Mouse (Mus musculus) left cerebral cortex, adult 2 months (tissue): ENCODE measurements around the gene Mpc1. TPM values are rescaled to one million over a fixed set of nuclear protein-coding genes. Genes with fewer than 3 reads are reported as not detected.
"Not testable (repeated sequence)": the region's sequence is repeated elsewhere in the genome, so short reads cannot be mapped to it uniquely, and the experiment has no call there.

Experiments used
- DNase-seq, 2 experiments: peaks; one replicate each; pipeline ENCODE4 v3.0.0; 2021 to 2022; ENCODE audit warnings: low spot score in 2 of 2, mixed read lengths in 1 of 2; ENCODE audit errors: extremely low spot score in 1 of 2
- H3K27ac ChIP-seq: fragments of 200-600 bp; 2 replicates; pipeline ENCODE4 v1.8.1; 2022
- H3K4me3 ChIP-seq: fragments of 200-600 bp; 2 replicates; pipeline ENCODE4 v1.8.1; 2022
- CTCF ChIP-seq: fragments of 200-600 bp; IDR thresholded peaks from 2 replicates; pipeline ENCODE4 v1.8.1; 2022; ENCODE audit warnings: antibody characterized with exemption, mild to moderate bottlenecking, moderate library complexity
- intact Hi-C: fragments of 180-260 bp; cut with DNase I; formaldehyde crosslinking; loops from one replicate; pipeline ENCODE4 v1.15.1; 2025
- total RNA-seq, 2 experiments: library from RNA; stranded (reverse); gene quantifications; 2 replicates each; pipeline ENCODE4 v1.2.3; 2021

Mpc1 gene
- total RNA-seq, 2 experiments from 2014 or later, result 170 to 173 TPM

GRCm38 (mm10) chr17:8303671-8304070 is 21.0 kb downstream of the Mpc1 start:
- H3K4me3 ChIP-seq, result no peak overlapping the region
- intact Hi-C loops, result loop anchor here (5.0 kb wide), 1 partner anchor 106 kb away; no protein-coding TSS in a partner anchor
- no peak overlapping the region for H3K27ac ChIP-seq
- DNase-seq, result no peak
- TF ChIP-seq CTCF, result no peak

GRCm38 (mm10) chr17:8305801-8306200 is 23.1 kb downstream of the Mpc1 start:
- intact Hi-C loops, result no loop called here
- peak; percentile 14 for TF ChIP-seq CTCF
- no peak for DNase-seq
- no peak overlapping the region for H3K27ac ChIP-seq
- no peak overlapping the region for H3K4me3 ChIP-seq

DNA sequence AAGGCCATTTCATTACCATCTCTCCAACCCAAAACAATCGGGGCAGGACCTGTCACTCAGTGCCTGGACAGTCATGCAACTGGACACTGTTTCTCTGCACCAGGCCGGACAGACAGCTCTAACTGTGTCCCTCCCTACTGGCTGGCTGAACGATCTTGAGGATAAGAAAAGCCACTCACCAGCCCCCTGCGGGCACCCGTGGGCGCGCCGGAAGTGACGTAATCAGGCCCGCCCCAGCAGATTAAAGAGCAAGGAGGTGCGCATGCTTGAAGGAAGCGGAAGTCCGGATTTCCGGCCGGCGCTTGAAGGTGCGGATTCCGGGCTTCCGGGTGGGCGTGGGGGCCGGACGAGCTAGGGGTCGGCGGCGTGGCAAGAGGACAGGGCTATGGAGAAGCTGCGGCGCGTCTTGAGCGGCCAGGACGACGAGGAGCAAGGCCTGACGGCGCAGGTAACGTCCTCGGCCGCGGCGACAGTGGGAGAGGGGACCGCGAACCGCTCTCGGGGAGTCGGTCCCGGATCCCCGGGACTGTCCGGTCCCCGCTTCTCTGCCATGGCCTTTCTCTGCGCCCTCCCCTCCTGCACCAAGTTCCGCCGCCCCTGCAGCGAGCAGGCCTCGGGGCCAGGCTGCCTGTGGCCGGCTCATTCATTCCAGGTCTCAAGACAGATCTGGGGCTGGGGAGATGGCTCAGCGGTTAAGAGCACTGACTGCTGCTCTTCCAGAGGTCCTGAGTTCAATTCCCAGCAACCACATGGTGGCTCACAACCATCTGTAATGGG is 28.3 kb downstream of the Mpc1 start, which contains the start of gene Sft2d1:
Gene Sft2d1 (plus strand): TSS at position 265 of the 777 bp plus-strand sequence.
- peak within 1 kb of the TSS; percentile 92 for H3K4me3 ChIP-seq
- DNase-seq, result peak; percentile 97 to 98
- intact Hi-C loops, result loop anchor here (1.0 kb wide), 2 partner anchors 28 to 61 kb away; no protein-coding TSS in a partner anchor
- TF ChIP-seq CTCF, result no peak; the same call in 1 of the 2 replicates
- H3K27ac ChIP-seq, result peak within 1 kb of the TSS; percentile 95

DNA sequence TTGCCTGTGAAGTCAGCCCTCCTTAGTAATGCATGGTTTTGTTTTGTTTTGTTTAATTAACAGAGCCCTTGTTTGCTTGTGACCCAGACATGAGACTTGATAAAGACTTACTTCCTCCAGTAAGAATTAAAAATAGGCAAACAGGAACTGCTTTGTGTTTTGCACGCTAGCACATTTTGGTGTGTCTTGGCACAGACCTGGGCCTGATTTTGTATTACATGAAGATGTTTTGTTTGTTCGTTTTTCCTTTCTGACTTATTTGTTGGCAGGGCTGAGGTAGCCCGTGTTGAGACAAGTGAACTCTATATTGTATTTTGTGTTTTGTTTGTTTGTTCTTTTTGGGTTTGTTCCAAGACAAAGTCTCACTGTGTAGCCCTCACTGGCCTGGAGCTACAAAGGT is 29.0 kb downstream of the Mpc1 start:
- no peak for DNase-seq
- H3K27ac ChIP-seq, result peak overlapping the region; percentile 95; the same call in 1 of the 2 replicates
- peak overlapping the region; percentile 92 for H3K4me3 ChIP-seq
- TF ChIP-seq CTCF, result no peak
- intact Hi-C loops, result loop anchor here (1.0 kb wide), 2 partner anchors 28 to 61 kb away; no protein-coding TSS in a partner anchor

DNA sequence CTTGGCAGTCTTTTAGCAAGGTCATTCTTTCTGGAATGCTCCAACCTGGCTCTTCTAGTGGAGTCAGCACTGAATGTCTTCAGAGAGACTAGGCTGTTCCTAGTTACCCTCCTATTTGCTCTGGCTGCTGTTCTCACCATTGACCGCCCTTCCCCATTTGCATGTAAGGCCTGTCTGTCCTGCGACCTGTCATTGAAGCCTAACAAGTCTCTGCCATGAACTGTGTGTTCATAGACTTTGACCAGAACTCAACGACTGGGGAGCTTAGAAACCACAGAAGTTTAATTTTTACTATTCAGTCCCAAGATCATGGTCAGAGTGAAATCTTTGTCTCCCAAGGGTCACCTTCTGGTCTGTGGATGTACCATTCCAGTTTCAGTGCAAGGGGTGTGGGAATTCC is 31.3 kb downstream of the Mpc1 start:
- intact Hi-C loops, result no loop called here
- no peak for TF ChIP-seq CTCF
- H3K4me3 ChIP-seq, result no peak overlapping the region
- DNase-seq, result no peak
- no peak overlapping the region for H3K27ac ChIP-seq

- peak; percentile 69 for TF ChIP-seq CTCF
- Histone ChIP-seq H3K27ac (no peak overlapping the region), H3K4me3 (no peak overlapping the region)
- intact Hi-C loops, result loop anchor here (1.0 to 5.0 kb wide), 2 partner anchors 57 to 106 kb away; no protein-coding TSS in a partner anchor
- peak in 1 of 2 experiments; percentile 24 for DNase-seq
Measured at GRCm38 (mm10) chr17:8316251-8316650, 33.5 kb downstream of the Mpc1 start.

DNA sequence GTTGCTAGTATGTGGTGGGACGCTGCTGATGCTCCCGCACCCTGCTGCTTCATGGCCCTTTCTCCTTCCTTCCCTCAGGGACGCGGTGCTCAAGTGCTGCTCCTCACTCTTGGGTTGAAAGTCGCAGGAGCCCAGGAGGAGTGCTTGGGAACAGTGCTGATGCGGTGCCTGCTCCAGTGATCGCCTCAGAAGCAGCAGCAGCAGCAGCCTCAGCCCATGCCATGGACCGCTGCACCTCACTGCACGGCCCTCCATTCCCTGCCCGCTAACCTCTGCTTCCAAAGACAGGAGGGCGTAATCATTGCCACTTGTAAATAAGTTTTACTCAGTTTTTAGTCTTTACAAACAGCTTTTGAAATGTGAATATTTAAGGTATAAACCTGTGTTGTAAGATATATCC is 44.2 kb downstream of the Mpc1 start:
- DNase-seq, H3K4me3 ChIP-seq, H3K27ac ChIP-seq, intact Hi-C loops: not testable (repeated sequence)

DNA sequence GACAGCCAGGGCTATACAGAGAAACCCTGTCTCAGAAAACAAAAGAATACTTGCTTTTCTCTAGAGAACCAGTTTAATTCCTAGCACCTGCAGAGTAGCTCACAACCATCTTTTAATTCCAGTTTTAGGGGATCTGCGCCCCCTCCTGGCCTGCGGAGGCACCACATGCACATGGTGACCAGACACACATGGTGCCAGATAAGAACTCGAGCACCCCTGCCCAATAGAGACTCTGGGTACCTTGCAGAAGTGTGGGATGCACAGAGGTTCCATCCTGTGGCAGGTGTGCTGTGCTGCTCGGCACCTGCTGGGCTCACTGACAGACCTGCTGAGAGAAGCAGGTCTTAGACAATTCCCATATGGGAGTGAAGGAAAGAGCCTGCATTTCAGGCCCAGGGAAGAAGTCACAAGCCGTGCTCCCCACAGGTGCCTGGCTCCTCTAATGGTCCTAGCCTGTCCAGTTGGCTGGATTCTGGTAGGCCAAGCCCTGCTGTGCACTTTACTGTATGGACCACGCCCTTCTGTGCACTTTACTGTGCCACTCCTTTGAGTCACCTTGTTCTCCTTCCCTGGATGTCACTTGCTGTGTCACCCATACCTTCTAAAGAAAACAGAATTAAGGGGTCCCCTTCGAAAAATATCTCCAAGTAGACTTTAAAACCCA is 45.9 kb downstream of the Mpc1 start:
- no peak for DNase-seq
- intact Hi-C loops, result no loop called here
- no peak overlapping the region for H3K4me3 ChIP-seq
- TF ChIP-seq CTCF, result peak; percentile 41
- no peak overlapping the region for H3K27ac ChIP-seq

GRCm38 (mm10) chr17:8330602-8331001 is 47.9 kb downstream of the Mpc1 start:
- no peak for TF ChIP-seq CTCF
- intact Hi-C loops, result no loop called here
- no peak overlapping the region for H3K4me3 ChIP-seq
- DNase-seq, result no peak
- no peak overlapping the region for H3K27ac ChIP-seq

DNA sequence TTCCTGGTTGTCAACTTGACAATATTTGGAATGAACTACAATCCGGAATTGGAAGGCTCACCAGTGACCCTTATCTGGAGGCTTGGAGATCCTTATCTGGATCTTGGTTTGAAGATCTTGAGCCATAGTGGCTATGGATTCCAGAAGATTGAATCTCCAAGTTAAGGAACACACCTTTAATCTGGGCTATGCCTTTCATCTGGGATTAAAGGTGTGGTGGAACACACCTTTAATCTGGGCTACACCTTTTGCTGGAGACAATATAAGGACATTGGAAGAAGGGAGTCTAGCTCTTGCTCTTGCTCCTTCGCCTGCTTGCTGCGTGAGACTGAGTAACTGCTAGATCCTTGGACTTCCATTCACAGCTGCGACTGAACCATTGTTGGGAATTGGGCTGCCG is 54.5 kb downstream of the Mpc1 start, which contains the start of gene Prr18:
Gene Prr18 (plus strand): TSS at position 301 of the 400 bp plus-strand sequence.
- intact Hi-C loops, DNase-seq, H3K27ac ChIP-seq, H3K4me3 ChIP-seq: not testable (repeated sequence)

GRCm38 (mm10) chr17:8339666-8340374 is 57.1 kb downstream of the Mpc1 start:
- TF ChIP-seq CTCF, result no peak
- Histone ChIP-seq H3K27ac (peak overlapping the region; percentile 90), H3K4me3 (peak overlapping the region; percentile 73)
- intact Hi-C loops, result no loop called here
- no peak for DNase-seq
